Mouse (Mus musculus) heart, postnatal 0 days (tissue): ENCODE measurements at regions not wholly inside any gene's neighbourhood (a gene's known extent, or its start where the extent isn't known, plus 50 kb on each side); places are given as distances from the start of the nearest gene placed in this dataset.

ENCODE experiments used
- CTCF ChIP-seq: IDR thresholded peaks from 2 replicates; pipeline ENCODE4 v1.5.1; 2016; ENCODE audit warnings: antibody characterized with exemption, control low read depth, low read depth
- EP300 ChIP-seq: IDR thresholded peaks from 2 replicates; pipeline ENCODE4 v1.6.1; 2016; ENCODE audit warnings: antibody characterized with exemption, low read depth

DNA sequence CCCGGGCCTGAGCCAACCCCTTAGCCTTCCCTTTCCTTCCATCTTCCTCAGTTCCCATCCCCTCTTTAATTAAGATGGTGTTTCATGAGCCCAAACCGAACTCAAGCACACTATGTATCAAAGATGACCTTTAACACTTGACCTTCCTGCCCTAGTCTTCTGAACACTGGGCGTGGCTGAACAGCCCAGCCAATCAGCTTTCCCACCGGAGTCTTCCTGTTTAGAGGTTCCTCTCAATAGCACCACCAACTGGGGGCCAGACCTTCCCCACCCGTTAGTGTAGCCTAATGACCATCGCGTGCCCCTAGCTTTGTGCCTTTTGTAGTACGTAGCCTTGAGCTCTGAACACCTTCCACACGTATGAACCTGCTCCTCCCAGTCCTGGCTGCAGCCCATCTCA, 215.0 kb upstream of the Sdk2 start:
- TF ChIP-seq EP300 (no peak), CTCF (no peak)
